Mouse (Mus musculus) midbrain, embryonic 16.5 days (tissue): ENCODE measurements at regions not wholly inside any gene's neighbourhood (a gene's known extent, or its start where the extent isn't known, plus 50 kb on each side); places are given as distances from the start of the nearest gene placed in this dataset.

ENCODE experiments used
- ATAC-seq: fragments of 200-750 bp; cut with Nextera tagmentation; 2 replicates; pipeline ENCODE4 v1.8.0; 2017; ENCODE audit warnings: moderate TSS enrichment
- H3K27ac ChIP-seq: fragments of 300-500 bp; sonication (generic); 2 replicates; pipeline ENCODE4 v1.5.1; 2014; ENCODE audit warnings: mild to moderate bottlenecking, low read length, mixed read lengths
- H3K27me3 ChIP-seq: fragments of 300-500 bp; sonication (generic); 2 replicates; pipeline ENCODE4 v1.6.1; 2014; ENCODE audit warnings: low read depth, low read length, mixed read lengths; ENCODE audit not compliant: control insufficient read depth, insufficient read depth
- H3K36me3 ChIP-seq: fragments of 300-500 bp; sonication (generic); 2 replicates; pipeline ENCODE4 v1.6.1; 2014; ENCODE audit warnings: mild to moderate bottlenecking, low read length, moderate library complexity, mixed read lengths; ENCODE audit not compliant: control insufficient read depth, insufficient read depth
- H3K4me1 ChIP-seq: fragments of 300-500 bp; sonication (generic); 2 replicates; pipeline ENCODE4 v1.6.1; 2014; ENCODE audit warnings: mild to moderate bottlenecking, low read length, mixed read lengths; ENCODE audit not compliant: control insufficient read depth, insufficient read depth
- H3K4me2 ChIP-seq: fragments of 300-500 bp; sonication (generic); 2 replicates; pipeline ENCODE4 v1.6.1; 2014; ENCODE audit warnings: mild to moderate bottlenecking, low read length, mixed read lengths
- H3K4me3 ChIP-seq: fragments of 300-500 bp; sonication (generic); 2 replicates; pipeline ENCODE4 v1.5.1; 2014; ENCODE audit warnings: low read depth, mild to moderate bottlenecking, low read length, moderate library complexity, mixed read lengths
- H3K9ac ChIP-seq: fragments of 300-500 bp; sonication (generic); 2 replicates; pipeline ENCODE4 v1.6.1; 2014; ENCODE audit warnings: low read depth, low read length, mixed read lengths
- H3K9me3 ChIP-seq: fragments of 300-500 bp; sonication (generic); replicated peaks from 2 replicates; pipeline ENCODE4 v1.6.1; 2014; ENCODE audit warnings: mild to moderate bottlenecking, low read length, mixed read lengths; ENCODE audit not compliant: control insufficient read depth, poor library complexity, severe bottlenecking
- WGBS: fragments of 180-500 bp; shearing (Covaris S2); extraction: QIAGEN DNeasy Blood & Tissue Kit; methylation state at CpG from one replicate; pipeline ENCODE4 v1.1.7; 2014; 5-methylcytosine and 5-hydroxymethylcytosine counted together

DNA sequence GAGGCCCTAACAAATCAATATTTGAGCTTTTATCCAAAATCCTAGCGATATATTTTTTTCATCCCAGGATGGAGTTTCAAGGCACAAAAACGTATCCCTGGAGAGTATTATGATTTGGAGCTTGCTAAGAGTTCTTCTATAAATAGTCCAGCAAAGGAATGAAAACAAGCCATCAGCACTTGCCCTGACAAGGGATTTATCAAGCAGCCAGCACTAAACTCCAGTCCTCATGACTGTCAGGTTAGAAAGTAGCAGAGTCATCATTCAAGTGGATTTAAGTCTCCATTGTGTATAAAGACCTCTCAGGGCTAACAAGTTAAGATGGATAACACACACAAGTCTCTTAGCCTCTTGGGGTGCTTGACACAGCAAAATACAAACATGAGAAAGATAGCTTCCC lies 148.6 kb upstream of the Ust start:
- Histone ChIP-seq H3K4me1 (no peaks in the 10 kb centered on the region), H3K27me3 (no peaks in the 10 kb centered on the region), H3K9me3 (no peaks in the 10 kb centered on the region; the same call in 1 of the 2 replicates), H3K27ac (no peak overlapping the region), H3K4me2 (no peak overlapping the region), H3K36me3 (no peaks in the 10 kb centered on the region), H3K4me3 (no peak overlapping the region), H3K9ac (no peak overlapping the region)
- WGBS, result 74% methylated on average over 2 of the region's 2 CpGs
- ATAC-seq, result no peak

DNA sequence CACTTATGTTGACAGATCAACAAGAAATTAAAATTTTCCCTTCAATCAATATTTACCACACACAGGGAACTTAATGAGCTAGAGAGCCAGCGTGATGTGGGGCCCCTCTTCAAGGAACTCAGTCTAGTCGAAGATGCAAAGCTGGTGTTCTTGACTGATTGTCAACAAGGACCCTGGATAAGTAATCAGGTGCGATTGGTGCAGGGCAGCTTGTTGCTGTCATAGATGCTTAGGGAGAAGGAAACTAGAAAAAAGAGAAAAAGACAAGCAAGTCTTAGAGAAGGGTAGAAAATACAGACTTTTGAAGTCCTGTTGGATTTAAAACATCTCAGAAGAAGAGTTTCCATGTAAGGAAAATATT lies 140.3 kb upstream of the Ust start:
- H3K27me3 ChIP-seq, result no peaks in the 10 kb centered on the region
- no peak overlapping the region for H3K4me3 ChIP-seq
- no peak for ATAC-seq
- no peak overlapping the region for H3K27ac ChIP-seq
- no peak overlapping the region for H3K4me2 ChIP-seq
- H3K9ac ChIP-seq, result no peak overlapping the region
- no peaks in the 10 kb centered on the region for H3K36me3 ChIP-seq
- no peaks in the 10 kb centered on the region for H3K9me3 ChIP-seq
- H3K4me1 ChIP-seq, result no peaks in the 10 kb centered on the region
- WGBS, result 79% methylated on average over 3 of the region's 3 CpGs

DNA sequence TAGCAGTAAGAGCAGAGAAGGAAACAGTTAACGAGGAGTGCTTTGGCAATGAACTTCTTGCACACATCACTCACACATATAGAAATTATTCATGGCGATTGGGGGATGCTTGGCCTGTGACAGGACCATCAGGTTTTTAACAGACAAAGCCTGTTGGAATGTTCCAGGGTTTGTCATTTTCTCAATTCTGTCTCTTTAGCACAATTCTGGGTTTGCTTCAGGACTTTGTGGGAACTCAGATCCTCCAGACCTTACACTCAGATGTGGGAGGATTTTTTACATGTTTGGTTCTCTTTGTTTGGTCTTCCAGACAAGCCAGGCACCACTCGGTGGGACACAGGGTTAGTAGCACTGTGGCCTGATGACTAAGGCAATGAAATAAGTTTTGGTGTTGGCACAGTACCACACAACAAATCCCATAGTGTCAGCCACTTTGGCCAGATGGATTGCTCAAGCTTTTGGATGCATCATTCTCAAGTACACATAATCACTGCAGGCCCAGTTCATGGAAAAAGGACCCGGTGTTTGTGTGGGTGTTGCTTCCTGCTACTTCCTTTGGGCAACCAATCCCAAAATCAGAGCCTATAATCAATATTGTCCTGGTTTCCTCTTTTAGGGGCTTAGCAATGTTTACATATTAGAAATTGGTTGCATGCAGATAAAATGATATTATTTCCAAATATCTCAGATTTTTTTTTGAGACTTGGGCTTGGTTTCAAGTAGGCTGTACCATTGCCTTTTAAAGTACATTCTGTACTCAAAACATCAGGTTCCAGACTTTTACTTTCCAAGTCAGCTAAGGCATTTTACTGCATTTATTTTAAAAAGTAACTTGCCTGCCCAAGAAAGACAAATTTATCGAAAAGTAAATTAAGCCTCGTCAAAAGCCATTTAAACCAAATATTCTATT lies 139.7 kb upstream of the Ust start:
- Histone ChIP-seq H3K9ac (no peak overlapping the region), H3K4me3 (no peak overlapping the region), H3K9me3 (no peaks in the 10 kb centered on the region), H3K36me3 (no peaks in the 10 kb centered on the region), H3K4me2 (no peak overlapping the region), H3K27me3 (no peaks in the 10 kb centered on the region), H3K27ac (no peak overlapping the region), H3K4me1 (no peaks in the 10 kb centered on the region)
- 95% methylated on average over 6 of the region's 6 CpGs for WGBS
- ATAC-seq, result no peak

DNA sequence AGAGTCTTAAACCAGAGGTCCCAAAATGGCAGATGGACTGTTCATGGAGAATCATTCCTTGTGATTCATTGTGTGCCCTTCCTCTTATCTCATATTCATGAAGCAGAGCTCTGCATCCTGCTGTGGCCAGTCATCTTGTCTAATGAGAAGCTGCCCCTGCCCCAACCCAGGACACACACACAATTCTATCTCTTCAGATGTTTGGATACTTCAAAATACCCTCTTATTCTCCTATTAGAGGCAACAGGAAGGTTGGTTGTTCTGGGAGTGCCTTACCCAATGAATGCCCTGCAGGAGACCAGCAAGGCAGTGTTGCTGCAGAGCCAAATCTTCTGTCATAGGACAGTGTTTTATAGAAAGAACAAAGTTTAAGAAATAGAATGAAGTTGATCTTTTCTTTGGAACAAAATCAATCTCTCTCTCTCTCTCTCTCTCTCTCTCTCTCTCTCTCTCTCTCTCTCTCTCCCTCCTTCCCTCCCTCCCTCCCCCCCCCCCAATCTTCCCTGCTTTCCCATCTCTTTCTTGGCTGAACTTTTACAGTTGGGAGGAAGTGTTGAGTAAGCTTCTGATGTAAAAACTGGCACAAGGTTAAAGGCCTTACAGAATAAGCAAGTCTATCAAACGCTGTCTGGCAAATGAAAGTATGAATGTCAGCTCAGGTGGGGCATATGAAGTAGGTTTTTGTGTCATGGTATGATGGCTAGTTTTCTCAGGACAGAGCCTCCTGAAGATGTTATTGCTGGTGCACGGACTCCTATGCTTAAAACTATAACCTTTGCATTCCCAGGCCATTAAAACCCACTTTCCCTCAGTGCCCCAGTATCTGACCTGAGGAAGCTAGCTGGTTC lies 138.8 kb upstream of the Ust start:
- ATAC-seq, result no peak
- Histone ChIP-seq H3K9me3 (no peaks in the 10 kb centered on the region), H3K4me2 (no peak overlapping the region), H3K36me3 (no peaks in the 10 kb centered on the region), H3K4me1 (no peaks in the 10 kb centered on the region), H3K4me3 (no peak overlapping the region), H3K9ac (no peak overlapping the region), H3K27ac (no peak overlapping the region), H3K27me3 (no peaks in the 10 kb centered on the region)
- WGBS, result 88% methylated on average over 2 of the region's 2 CpGs

DNA sequence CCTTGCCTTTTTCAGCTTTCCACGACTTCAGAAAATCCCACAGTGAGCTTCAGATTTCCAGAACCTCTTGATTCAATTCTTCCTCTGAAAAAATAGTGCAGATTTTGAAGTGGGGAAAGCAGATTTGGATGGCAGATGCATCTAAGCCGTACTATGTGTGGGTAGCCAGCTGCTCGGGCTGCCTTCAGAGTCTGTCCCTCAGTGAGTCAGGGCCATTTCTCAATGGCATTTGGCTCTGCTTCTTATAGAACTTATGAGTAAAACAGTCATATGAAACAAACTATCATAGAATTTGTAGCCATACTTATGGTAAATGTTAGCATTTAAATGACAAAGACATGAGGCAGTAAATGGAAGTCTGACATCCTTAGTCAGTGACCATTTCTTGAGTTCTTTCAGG lies 135.0 kb upstream of the Ust start:
- no peaks in the 10 kb centered on the region for H3K27me3 ChIP-seq
- H3K9me3 ChIP-seq, result no peaks in the 10 kb centered on the region
- H3K4me1 ChIP-seq, result no peaks in the 10 kb centered on the region
- 93% methylated on average over 3 of the region's 3 CpGs for WGBS
- no peak for ATAC-seq
- H3K4me2 ChIP-seq, result no peak overlapping the region
- no peaks in the 10 kb centered on the region for H3K36me3 ChIP-seq
- no peak overlapping the region for H3K9ac ChIP-seq
- no peak overlapping the region for H3K4me3 ChIP-seq
- no peak overlapping the region for H3K27ac ChIP-seq

DNA sequence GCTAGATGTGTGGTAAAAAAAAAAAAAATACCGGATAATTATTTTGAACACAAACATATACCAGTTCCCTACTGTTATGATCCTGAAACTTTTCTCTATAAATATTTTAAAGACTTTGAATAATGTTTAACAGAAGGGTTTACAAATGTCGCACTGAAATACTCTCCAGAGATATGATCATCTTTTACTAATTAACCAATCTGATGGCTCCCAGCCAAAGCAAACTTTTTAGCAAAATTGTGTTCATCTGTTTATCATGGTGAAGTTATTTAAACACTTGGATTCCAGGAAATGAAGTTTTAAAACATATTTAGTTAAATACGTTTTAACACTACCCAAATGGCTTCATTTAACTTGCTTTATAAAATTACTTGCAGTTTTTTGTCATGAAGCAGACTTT lies 123.6 kb upstream of the Ust start:
- 83% methylated on average over 3 of the region's 3 CpGs for WGBS
- Histone ChIP-seq H3K36me3 (no peaks in the 10 kb centered on the region), H3K4me1 (no peaks in the 10 kb centered on the region), H3K27ac (no peak overlapping the region), H3K9me3 (no peaks in the 10 kb centered on the region), H3K9ac (no peak overlapping the region), H3K4me3 (no peak overlapping the region), H3K27me3 (no peaks in the 10 kb centered on the region), H3K4me2 (no peak overlapping the region)
- no peak for ATAC-seq

DNA sequence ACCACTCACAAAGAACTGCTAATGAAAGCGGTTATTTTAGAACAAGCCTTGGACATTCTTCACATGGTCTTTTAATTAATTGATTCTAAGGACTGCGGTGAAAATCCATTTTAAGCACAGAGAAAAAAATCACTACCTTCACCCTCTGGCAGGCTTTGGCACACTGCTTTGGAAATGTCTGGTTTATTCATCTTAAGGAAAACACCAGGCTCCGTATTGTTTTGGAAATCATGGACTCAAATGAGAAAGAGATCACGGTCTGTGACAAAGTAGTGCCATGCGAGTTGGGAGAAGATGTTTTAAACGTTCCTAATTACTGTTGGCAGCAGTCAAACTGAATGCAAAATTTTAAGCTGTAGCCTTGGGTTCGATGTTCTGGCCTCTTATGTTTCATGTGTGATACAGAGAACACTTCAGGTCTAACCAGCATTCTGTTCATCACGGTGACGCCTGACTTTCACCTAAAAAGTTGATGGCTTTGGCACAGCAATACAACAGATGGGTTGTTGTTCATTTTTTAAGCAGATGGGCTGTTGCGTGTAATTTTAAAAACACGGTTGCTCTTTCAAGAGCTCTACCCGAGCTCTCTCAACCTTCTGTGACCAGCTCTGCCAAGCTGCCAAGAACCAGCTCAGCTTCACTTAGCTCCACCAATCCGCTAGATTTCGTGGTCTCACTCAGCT lies 105.7 kb upstream of the Ust start:
- no peak overlapping the region for H3K4me2 ChIP-seq
- peaks cover 3% of the 10 kb centered on the region; the same call in 1 of the 2 replicates for H3K9me3 ChIP-seq
- no peaks in the 10 kb centered on the region for H3K27me3 ChIP-seq
- WGBS, result 83% methylated on average over 14 of the region's 14 CpGs
- no peaks in the 10 kb centered on the region for H3K4me1 ChIP-seq
- no peak for ATAC-seq
- no peak overlapping the region for H3K4me3 ChIP-seq
- H3K9ac ChIP-seq, result no peak overlapping the region
- no peaks in the 10 kb centered on the region for H3K36me3 ChIP-seq
- no peak overlapping the region for H3K27ac ChIP-seq

DNA sequence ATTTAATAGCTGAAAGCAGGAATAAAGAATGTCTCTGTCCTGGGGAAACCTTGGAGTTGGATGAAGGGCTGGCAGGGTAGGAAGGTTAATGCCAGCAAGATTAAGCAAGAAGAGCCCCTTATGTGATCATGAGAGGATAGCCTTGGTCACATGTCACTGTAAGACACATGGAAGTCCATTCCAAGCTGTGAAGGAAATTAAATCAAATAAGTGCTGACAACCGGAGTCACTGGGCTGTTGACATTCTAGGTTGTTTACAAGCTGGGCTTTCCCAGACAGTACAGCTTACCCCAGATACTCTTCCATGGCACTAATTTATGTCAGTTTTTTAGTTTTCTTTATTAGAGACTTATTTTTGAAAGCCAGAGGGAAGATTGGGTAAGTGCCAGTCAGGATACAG lies 100.1 kb upstream of the Ust start:
- Histone ChIP-seq H3K4me1 (no peaks in the 10 kb centered on the region), H3K9me3 (no peaks in the 10 kb centered on the region), H3K4me2 (no peak overlapping the region), H3K9ac (no peak overlapping the region), H3K36me3 (no peaks in the 10 kb centered on the region), H3K27ac (no peak overlapping the region), H3K27me3 (no peaks in the 10 kb centered on the region), H3K4me3 (no peak overlapping the region)
- no peak for ATAC-seq
- whole genome bisulfite sequencing, result 82% methylated on average over 1 of the region's 1 CpGs
